Mouse (Mus musculus) ovary, postnatal 36 days (tissue): Measurements from ENCODE around the gene Lrguk.

Experiments used
- DNase-seq: peaks from one replicate; pipeline ENCODE4 v3.0.0; 2022; ENCODE audit warnings: low spot score, mixed read lengths

Gene Lrguk

DNA sequence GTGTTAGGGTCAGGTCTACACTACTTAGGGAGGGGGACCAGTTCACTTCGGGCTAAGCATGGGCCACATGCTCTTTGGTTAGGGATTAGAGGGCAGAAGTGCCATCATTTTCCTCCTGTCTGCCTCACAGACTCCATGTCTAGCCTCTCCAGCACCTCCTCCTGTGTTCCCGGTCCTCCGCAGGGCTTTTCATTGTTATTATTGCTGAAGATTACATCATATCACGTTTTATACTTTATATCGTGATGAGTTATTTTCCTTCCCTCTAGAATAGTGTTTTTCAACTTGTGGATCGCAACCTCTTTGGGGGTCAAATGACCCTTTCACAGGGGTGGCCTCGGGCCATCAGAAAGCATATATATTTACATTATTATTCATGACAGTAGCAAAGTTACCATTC is 37.5 kb downstream of the Lrguk start:
- DNase-seq = no peak

DNA sequence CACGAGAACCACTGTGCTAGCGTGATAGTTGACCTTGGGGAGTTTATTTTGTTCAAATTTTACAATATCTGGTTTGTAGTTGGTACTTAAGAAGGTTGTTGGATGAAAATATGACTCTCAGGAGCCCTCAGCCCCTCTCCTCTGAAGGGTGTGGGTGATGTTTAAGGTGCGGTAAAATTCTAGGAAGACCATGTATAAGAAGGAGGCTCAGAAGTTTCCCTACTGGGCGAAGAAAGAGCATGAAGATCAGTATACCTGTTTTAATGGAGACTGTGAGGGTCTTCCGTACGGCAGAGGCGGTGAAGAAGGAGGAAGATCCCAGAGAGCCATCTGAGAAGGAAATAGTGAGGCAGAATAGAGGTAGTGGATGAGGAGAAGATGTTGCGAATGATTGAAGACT is 38.0 kb downstream of the Lrguk start:
- DNase-seq = no peak

DNA sequence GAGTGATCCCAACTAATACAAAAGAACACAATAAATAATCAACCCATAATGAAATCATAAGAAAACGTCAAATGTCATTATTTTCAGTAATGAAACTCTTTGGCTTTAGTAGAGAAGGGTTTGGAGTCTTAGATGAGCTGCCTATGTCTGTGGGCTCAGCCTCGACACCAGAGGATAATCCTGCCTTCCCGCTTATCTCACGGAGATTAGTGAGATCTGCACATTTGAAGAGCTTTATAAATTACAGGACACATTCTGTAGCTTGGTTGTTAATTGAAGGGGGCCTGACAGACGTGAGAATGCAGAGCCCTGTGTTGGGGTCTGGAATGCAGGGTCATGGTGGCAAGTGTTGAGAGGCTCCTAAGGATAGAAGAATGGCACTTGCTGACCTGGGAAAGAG is 42.7 kb downstream of the Lrguk start:
- no peak for DNase-seq

DNA sequence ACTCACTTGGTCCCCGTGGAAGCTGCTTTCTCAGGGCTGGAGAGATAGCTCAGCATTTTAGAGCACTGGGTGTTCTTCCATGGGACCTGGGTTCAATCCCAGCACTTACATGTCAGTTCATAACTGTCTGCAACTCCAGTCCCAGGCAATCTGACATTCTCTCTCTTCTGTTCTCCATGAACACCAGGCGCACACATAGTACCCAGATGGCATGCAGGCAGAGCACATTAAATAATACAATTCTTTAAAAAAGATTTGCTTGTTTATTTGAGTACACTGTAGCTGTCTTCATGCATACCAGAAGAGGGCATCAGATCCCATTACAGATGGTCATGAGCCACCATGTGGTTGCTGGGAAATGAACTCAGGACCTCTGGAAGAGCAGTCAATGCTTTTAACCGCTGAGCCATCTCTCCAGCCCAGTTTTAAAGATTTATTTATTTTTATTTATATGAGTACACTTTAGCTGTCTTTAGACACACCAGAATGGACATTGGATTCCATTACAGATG is 44.7 kb downstream of the Lrguk start:
- DNase-seq = no peak

DNA sequence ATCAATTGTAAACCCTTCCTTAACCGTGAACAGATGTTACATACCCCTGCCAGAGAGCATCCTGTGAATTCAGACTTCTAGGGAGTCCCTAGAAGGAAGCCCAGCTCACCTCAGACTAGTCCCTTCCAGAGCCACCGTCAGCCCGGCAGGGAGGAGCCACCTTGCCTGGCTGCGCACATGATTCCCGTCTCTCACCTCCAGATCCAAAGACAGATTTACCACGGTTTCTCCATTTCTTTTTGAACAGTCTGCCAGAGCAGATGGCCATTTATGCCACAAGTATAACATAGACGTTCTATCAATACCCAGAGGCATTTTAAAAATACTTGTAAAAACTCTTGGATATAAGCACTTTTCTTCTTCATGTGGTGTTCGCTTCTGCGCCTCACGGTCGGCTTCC is 46.3 kb downstream of the Lrguk start:
- no peak for DNase-seq

DNA sequence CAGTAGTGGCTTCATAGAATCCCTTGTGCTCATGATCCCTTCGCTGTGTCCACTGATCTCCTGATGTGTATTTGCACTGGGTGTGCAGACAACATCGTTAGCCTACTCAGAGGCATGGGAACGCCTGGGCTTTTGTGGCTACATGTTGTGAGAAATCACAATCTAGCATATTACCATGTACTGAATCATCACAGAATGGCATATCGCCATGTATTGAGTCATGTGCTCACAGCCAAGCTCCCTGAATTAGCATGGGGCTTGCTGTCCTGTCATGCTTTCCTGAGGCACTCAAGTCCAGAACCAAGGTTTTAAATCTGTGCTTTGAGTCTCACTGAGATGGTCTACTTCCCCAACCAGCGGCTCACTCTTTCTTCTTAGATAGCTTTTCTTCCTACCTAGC is 54.2 kb downstream of the Lrguk start:
- DNase-seq = no peak

DNA sequence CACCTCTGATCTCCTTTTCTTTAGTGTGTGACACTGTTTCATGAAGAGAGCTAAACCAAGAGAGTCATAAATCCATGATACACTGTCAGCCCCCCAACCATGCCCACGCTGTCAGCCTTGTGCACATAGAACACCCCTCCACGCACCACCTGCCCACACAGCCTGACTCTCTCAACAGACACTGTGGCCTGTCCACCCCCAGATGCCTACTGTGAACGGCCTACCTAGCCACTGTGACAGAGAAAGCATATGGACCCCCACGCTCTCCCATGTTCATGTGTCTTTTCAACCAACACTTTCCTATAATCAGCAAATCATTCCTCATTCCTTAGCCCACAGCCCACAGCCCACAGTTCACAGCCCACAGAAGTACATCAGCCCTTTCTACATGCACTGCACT is 58.5 kb downstream of the Lrguk start:
- no peak for DNase-seq

DNA sequence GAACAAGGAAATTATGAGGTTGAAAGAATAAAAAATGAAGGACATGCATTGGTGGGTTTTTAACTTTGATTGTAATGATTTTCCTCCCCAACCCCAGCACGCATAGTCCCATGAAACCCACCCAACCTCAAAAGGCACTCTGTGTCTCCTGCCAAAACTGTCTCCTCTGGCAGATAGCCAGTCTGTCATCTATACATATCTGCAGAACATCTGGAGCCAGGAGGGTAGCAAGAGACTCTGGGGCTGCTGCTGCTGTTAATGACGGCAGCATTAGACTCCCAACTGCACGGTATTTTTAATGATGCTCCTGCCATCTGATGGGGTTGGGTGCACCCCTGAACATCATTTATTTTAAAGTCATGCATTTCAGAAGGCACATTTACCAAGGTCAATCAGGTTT is 59.7 kb downstream of the Lrguk start:
- DNase-seq = no peak

DNA sequence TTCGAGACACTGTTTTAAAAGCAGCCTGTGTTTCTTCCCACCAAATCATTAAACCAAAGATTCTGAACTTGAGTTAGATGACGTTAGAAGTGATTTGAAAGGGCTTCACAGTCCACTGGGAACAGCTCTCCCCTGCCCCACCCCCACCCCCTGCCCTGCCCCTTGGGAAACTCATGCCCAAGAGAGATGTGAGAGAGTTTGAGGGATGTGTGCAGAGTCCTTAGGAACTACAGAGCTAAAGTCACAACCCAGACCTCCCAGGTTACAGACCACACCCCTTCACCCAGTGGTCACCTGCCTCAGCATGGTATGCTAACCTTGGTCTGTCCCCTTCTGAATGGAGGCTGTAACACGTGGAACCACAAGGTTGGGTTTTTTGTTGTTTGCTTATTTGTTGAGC is 62.3 kb downstream of the Lrguk start:
- DNase-seq = no peak

DNA sequence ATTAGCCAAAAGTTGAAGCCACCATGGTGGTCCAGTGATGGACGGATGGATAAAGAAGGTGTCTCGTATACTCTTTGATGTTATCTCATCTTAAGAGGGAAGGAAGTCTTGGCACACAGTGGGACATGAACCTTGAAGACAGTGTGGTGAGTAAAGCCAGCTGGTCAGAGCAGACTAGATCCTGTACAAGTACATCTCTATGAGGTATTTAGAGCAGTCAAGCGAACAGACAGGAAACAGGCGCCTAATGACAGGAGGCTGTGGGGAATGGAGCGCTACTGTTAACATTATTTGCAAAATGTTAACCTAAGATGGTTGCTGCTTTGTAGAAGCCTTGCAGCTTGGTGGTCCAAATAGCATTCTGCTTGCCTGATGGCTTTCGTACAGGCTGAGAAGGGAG is 67.0 kb downstream of the Lrguk start:
- no peak for DNase-seq

DNA sequence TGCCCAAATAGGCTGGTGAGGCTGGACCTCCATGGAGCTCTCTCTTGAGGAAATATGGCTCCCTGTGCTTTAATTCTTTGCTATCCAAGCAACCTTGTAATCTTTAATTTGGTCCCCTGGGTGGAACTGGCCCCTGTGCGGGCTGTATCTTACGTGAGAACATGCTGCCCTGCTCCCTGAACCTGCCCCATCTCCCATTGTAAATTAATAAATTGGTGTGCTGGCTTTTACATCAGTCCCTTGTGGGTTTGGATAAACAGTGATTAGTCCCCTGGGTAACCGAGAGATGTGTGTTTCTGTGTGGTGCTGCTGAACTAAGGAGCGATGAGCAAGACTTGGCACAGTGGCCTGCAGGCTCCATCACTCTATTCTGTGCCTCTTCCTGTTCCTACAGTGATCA is 67.7 kb downstream of the Lrguk start:
- DNase-seq = no peak

DNA sequence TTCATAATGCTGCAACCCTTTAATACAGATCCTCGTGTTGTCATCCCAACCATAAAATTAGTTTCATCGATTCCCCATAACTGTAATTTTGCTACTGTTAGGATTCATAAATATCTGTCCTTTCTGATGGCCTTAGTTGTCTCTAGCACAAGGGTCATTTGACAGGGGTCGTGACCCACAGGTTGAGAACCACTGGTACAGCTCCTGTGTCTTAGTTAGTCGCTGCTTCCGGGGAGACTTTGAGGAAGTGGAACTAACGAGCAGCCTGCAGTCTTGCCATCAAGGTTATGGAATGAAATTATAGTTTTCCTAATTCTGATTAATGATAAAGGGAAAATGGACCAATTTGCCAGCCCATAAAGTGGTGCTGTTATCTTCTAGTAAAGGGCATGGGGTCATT is 70.5 kb downstream of the Lrguk start:
- no peak for DNase-seq

DNA sequence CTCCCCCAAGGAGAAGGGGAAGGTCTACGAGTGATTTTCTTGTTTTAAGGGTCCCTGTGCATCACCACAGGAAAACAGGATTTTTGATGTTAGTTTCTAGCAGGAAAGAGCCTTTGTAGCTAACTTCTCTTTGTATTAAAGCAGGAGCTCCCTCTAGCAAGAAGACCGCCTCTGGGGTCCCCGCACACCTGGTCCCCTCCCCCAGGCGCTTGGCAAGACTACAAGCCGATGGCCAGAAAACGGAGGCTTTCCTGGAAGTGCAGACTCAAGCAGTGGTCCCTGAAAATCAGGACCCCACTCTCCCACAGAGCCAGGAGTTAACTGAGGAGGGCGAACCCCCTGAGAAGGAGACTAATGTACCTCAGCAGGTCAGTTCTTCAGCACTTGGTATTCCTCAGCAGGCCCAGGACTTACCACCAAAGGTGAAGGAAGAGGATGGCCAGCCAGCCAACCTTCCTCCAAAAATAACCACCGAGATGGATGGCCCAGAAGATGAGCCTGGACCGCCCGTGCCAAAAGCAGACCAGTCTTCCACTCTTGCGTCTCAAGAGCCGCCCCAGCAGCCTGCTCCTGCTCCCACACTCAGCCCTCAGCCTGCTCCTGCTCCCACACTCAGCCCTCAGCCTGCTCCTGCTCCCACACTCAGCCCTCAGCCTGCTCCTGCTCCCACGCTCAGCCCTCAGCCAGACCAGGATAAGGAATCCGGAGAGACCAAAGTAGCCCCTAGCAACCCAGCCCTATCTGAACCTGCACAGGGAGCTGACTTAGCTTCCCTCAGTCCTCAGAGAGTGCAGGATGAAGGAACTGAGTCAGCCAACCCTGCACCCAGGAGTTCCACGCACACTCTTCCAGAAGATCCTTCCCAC is 72.5 kb downstream of the Lrguk start:
- peak; percentile 21 for DNase-seq

DNA sequence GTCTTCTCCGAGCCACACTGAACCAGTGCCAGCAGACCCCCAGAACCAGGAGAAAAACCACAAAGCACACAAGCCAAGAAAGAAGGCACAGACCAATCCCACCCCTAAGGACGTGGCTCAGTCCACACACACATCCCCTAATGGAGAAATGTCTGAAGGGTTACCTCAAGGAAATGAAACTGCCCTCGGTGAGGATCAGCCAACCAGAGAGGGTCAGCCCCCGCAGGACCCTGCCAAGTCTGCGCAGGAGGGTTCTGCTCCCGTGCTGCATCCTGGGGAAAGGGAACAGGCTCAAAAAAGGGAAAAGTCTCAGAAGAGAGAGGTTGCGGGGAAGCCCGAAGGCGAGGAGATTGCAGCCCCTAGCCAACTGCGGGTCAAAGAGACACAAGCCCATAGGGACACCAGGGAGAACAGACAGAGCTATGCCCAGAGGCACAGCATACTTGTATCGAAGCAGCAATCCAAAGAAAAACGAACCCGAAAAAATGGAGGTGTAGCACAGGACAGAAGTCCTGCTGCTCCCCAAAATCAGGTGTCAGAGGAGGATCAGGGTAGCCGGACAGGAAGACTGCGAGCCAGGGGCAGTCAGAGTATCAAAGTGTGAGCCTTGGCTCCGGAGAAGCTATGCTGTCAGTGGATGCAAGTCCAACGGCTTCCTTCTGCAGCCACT is 74.1 kb downstream of the Lrguk start:
- DNase-seq = no peak

DNA sequence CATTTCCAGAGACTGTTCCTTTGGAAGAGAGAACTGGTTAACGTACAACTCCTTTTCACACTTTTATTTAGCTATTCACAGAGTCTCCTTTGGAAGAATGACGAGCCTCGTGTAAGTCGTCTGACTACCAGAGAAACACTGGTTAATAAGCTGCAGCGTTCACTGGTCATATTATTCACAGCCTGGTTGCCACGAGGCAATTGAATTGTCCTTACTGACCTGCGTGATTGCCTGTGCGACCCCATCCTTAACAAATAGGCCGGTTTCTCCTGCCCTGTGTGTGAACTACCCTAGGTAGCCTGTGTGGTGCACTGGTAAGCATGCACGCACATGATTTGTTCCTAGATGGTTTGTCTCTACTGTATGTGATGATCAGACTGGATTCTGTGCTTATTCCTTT is 81.3 kb downstream of the Lrguk start:
- no peak for DNase-seq

DNA sequence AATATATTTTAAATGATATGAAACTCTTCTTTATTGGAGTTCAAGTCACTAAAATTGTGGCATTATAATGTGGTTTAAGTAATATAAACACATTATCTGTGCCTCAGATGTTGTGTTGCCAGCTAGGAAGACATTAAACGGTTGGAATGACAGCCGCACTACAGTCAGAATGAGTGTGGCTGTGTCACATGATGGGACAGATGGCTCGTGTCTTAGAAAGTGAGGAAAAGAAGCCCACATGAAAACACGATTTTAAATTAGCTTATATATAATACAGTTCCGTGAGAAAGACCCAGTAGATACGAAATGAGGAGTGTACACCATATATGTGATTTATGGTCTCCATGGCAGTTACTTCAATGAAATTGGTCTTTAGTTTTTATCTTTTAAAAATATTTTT is 82.2 kb downstream of the Lrguk start:
- no peak for DNase-seq

DNA sequence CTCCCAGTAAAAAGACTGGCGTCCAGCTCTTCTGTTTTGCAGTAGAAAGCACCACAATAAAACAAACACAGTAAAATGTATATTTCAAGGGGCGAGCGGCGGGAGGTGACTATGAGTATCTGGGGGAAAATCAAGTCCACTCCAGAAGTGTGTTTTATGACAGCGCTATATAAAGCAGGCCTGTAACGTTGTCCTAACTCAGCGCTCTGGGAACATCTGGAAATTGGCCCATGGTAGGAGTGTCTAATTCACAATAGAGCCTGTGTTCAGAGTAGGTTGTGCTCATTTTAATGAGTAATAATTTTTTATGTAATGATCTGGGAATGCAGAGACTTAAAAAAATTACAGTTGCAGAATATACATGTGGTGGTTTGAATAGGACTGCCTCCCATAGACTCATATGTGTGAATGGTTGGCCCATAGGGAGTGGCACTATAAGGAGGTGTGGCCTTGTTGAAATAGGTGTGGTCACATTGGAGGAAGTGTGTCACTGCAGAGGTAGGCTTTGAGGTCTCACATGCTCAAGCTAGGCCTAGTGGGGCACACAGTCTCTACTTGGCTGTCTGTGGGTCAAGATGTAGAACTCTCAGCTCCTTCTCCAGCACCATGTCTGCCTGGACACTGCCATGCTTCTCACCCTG is 87.7 kb downstream of the Lrguk start:
- DNase-seq = no peak

DNA sequence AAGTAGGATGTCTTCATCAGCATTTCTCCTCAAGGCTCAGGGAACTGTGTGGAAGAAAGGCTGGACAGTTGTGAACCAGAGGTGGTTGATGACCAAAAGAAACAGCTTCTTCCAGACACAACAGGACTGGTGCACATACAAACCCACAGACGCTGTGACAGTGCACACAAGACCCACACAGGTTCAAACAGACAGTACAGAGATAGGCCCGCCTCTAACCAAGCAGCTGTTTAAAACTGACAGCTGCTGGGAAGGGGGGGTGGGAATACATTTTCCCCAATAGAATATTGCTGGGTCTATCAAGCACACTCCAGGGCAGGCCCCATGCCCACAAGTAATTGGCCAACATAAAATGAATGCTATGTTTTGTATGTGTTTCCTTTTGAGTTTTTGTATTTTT is 95.2 kb downstream of the Lrguk start:
- DNase-seq = no peak

DNA sequence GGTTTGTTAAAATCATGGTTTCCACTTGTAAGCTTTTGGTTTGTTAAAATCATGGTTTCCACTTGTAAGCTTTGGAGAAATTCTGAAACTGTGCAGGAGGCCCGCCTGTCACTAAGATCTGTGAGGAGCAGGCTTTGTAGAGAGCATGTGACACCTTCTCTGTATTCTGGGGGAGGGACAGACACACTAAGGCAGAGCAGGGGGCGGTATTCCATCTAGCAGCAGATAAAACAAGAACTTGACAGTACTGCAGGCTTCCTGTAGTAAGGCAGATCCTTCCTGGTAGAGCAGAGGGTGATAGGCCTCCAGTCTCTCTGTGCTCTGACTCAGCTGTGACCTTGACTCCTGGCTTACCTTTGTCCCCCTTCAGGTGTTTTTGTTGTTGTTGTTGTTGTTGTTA is 100.0 kb downstream of the Lrguk start:
- DNase-seq = no peak

DNA sequence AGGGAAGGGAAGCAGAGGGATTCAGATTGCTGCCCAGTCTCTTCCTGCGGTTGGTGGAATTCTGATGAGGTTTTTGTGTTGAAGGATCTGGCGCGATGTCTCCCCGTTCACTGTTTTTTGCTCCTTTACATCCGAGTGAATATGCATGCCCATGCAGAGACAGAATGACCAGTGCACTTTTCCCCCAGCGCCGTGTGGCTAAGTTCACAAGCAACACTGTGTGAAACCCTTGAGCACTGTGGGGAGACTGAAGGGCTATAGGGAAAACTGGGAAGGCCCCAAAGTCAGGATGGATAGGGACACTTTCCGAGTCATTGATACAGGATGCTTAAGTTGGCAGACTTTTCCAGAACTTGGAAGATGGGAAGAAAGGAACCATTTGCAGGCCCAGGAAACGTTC is 103.1 kb downstream of the Lrguk start:
- DNase-seq = no peak

DNA sequence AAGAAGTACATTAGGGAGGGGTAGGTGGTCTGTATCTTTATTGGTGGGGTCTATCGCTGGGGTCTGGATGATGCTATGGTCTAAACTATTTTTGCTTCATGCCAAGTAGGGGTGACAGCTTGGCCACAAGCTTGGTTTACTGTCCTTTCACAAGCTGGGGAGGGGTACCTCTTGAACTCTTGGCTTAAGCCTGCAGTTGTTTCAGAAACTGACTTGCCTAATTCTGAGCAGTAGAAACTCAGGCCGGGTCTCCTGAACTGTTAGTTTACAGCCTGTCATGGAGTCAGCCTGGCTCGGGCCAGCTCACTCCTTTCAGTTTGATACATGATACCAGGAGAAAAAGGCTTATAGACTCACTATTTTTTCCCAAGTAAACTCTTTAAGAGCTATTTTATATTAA is 109.1 kb downstream of the Lrguk start:
- DNase-seq = no peak

DNA sequence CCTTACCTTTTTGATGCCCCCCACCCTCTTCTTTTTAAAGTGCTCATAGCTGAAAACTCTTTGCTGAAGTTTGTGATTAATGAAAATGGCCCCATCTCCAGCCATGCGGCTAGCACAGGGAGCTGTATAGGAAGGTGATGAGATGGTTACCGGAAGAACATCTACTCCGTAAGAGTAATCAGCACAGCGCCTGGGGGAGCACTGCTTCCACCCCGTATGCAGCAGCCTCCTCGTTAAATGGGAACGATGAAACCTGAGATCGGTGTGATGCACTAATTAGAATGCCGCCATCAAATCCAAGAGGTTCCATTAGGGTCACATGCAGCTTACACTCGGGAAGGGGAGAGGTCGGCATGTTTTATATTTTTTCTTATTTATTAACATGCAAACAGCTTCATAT is 113.7 kb downstream of the Lrguk start:
- no peak for DNase-seq

DNA sequence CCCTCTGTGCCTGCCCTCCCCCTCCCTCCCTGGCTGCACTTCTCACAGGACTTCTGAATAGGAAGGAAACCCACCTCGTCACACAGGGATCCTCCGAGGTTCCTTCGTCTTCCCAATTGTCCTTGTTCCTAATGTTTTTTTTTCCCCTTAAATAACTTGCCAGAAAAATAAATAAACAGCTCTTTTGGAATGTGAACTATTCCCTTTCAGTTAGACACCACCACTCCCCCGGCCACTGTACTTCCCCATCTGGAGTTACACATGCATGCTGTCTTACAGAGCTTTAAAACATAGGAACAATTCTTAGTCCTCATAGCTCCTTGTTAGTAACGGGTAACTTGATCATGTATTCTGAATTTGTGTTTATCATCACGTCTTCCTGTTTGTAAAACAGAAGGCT is 116.8 kb downstream of the Lrguk start:
- DNase-seq = no peak
